Mouse (Mus musculus): ENCODE data around the gene Fbxw8.

Gene Fbxw8

DNA sequence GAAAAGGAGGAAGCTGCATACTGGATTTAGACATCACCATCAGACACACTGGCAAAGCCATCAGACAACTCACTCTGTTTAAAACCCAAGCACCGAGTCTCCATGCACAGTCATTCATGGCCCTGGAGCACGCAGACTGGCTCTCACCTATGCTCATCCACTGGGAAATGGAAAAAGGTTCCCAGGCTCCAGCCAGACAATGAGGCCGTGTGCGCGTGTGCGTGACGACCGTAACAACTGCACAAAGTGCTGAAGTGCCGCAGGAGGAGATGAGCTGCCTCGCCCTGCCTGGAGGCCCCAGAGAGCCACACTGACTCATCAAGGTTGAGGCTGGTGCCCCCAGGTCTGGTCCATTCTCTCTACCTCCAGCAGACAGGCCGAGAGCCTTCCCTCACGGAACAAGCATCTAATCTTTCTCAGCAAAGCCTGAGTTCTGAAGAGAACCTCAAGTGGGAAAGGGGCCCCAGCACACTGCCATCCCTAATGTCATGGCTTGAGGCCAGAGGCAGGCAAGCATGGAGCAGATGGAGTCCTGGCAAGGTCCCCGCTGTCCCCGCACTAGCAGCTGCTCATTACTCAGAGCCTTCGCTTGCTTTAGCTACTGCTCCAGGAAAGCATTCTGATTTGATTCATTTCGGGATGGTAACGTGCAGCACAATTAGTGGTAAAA lies 47.0 kb downstream of the Fbxw8 start:
- DNase-seq (ENCODE audit: low spot score): no peak

DNA sequence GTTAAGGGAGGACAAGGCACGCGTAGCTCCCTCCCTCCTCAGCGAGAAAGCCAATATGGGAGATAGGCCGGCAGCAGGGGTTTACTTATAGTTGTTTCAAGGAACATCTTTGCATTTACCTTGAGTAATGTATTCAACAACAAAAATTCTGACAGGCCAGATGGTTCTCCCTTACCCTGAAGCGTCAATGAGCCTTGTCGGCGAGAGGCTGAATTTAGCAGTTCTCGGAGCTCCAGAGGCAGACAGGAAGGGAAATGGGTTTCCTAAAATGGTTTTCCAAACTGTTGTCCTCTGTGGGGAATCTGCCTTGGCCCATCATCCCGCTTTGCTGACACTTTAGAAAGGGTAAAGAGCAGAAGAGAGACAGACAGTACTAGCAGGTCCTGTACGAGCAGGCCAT lies 48.6 kb downstream of the Fbxw8 start:
- DNase-seq (ENCODE audit: low spot score): no peak

DNA sequence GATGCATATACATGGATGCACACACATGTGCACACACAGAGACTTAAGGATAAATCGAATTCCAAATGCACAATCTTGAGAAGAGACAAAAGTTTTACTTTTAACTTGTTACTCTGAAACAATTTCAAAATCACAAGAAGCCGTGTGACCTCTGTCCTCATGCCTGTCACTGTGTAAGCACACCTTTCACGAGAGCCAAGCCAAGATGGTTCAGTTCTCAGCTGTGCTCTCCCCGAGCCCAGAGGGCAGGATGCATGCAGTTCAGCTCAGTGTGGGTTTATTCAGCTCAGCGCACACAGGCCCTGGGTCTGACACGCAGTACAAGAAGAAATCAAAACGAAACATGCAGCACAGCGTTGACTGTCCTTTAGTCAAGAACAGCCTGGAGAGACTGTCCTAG lies 49.7 kb downstream of the Fbxw8 start:
- DNase-seq (ENCODE audit: low spot score): no peak

DNA sequence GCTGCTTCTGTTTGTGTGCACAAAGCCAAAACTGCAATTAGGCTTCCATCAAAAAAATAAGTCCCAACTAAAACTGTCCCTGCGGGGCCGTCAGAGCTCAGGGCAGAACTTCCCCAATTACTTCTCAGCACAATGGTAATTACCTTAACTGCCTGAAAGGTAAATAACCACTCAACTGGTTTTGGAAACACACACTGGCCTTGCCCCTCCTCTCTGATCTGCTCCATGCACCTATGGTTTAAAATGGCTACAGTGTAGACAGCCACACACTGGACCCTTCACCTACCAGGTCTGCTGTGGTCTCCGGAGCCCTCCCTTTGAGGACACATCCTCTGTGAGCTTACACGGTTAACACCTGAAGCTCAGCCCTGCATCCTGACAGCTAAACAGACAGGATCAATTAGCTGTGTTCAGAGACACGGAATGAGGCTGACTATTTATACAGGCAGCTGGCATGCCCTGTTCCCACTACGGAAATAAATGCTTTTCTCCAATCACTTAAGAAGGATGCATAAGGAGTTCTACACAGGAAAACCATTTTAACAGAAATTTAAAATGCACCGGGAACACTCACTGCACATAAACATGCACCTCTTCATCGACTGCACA lies 55.3 kb downstream of the Fbxw8 start:
- DNase-seq (ENCODE audit: low spot score): no peak

DNA sequence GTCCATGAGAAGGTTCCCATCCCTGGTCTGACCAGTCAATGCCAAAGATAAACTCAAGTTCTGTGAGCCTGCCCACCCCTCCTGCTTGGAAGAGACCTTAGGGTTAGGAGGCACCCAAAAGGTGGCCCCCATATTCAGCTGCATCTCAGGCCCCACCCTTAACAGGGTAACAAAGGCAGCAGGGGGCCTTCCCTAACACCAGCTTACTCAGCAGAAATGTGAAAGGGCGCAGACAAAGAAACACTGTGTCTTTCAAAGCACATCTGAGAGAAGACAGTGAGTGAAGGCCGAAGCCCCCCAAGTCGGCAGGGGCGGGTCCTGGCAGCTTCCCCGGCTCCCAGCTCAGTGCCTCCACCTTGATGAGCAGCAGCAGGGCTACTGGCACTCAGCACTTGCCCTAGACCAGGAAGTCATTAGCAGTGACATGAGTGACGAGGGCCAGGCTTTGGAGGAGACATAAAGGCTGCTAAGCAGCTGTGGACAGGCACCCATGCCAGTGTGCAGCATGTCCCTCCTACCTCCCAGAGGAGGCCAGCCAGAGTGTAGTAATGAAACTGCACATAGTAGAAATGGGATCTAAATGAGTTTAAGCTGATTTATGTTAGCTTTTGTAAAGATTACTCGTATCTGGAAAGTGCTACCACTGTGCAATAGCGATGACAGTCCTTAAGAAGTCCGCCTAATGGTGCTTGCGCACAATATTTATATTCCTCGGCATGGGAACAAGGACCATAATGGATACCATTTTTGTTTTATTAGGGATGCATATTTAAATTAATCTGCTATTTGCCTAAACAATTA lies 56.0 kb downstream of the Fbxw8 start:
- DNase-seq (ENCODE audit: low spot score): no peak

DNA sequence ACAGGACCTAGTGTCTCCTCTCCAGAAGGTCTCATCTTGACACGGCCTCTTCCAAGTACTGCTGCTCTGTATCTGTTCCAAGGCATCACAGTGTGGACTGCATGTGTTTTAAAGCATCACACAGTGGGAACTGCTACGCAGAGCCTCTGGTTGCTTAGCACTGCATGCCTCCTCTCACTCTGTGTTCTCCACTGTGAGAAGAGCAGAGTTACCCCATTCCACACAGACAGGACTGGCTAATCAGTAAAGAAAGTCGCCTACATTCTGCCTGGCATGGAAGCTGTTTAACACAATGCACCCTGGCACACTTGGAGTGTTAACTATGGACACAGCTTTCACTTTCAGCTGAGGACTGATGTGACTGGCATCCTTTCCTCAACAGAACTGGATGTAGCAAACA lies 58.9 kb downstream of the Fbxw8 start:
- no peak for DNase-seq (ENCODE audit: low spot score)

DNA sequence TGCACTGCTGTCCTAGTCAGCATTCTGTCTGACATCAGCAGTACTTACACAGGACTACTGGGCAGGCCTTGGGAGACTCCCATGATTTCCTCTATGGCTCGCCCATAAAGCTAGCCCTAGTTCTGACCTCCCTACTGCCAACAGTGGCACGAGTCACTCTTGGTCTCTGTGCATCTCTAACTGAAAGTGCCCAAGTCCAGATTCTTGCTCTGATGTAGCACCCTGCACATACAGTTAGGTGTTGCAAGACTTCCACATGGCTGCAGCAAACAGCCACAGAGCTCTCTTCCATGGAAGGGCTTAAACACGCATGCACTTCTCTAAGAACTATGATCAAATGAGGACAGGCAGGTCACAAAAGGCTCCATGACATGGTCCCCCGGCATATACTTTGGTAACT lies 59.4 kb downstream of the Fbxw8 start:
- no peak for DNase-seq (ENCODE audit: low spot score)

DNA sequence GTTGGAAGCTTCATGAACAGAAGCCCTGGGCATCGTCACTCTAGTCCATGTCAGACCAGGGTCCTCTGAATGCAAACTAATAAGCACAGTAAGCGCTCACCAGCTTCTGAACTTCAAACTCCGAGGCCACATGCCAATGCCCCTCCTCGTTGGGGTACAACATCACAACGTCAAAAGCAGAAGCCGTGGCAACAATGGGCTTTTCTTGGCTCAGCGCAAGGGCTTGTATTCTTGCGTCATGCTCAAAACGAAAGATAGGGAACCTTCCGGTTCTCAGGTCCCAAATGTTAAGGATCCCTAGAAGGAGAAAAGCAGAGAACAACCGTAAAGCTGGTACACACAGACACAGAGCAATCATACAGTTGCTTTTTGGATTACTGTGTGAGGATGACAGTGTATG lies 59.8 kb downstream of the Fbxw8 start:
- no peak for DNase-seq (ENCODE audit: low spot score)

DNA sequence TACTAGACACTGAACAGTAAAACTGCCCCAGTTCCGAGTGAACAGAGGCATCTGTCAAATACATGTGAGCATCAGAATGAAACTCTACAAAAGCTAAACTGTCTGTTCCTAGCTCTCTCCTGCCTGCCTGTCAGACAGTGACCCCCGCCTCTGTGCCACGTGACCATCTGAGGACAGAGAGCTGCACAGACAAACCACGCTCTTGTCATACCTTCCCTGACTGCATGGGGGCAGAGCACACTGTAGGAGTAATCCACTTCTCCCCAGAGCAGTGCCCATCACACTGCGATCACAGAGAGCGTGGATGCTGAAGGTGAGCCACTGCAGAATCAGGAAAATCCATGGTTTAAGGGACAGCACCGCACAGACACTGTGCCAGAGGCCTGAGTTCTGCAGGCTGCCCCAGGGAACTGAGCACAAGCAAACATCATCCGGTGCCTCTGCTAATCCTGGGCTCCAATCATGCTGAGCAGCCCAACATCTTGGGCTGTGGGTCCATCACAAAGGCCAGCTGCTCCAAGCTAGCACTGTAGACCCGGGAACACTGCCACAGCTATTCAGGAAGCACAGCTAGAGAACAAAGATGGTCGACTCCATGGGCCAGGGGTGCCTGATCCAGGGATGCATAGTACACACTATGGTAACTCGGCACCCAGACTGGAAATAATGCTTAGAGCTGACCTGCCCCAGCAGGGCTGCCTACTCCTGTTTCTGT lies 61.8 kb downstream of the Fbxw8 start:
- DNase-seq (ENCODE audit: low spot score): no peak

DNA sequence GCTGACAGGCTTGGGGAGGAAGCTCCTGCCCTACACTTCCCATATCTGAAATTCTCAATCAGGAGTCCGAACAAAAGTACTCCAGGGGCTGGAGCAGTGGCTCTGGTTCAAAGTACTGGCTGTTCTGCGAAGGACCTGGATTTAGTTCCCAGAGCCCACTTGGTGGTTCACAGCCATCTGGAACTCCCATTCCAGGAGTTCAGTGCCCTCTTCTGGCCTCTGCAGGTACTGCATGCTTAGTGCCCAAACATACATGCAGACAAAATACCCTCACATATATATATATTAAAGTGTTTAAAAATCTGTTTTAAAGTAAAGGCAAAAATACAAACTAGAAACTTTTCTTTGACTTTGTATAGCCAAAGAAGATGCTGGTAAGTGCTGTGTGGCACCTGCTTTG lies 64.4 kb downstream of the Fbxw8 start:
- DNase-seq (ENCODE audit: low spot score): no peak

DNA sequence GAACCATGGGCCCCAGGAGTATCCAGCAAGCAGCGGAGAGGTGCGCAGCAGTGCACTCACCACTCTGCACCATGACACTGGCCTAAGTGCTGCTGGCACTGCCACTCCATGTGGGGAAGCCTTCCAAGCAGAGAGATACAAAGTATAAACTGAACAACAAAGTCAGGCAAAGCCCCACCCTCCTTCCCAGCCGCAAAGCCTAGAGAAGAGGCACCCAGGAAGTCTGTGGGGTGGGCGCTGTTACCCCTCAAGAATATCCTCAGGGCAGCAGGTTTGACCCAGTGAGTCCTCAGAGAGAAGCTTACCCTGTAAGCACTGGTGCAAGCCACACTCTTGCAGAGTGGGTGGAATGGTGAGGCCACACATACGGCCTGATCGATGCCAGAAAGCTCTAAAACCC lies 65.2 kb downstream of the Fbxw8 start:
- no peak for DNase-seq (ENCODE audit: low spot score)

DNA sequence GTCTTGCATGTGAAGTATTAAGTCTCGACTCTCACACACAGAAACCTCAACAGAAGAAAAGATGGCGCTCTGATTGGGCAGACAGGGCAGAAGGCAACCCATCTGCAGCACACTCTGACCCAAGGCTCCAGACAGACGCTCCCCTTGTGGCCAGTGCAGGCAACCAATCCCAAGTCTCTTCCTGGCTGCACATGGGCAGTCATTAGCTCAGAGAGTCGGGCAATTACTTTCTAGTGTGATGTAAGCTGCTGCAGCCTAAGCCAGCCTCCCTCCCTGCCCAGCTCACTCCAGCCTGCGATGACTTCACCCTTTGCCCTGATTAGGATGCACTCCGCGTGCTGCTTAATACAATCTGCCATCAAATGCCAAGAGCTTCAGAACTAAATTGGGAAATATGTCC lies 66.2 kb downstream of the Fbxw8 start:
- DNase-seq (ENCODE audit: low spot score): peak; percentile 58

DNA sequence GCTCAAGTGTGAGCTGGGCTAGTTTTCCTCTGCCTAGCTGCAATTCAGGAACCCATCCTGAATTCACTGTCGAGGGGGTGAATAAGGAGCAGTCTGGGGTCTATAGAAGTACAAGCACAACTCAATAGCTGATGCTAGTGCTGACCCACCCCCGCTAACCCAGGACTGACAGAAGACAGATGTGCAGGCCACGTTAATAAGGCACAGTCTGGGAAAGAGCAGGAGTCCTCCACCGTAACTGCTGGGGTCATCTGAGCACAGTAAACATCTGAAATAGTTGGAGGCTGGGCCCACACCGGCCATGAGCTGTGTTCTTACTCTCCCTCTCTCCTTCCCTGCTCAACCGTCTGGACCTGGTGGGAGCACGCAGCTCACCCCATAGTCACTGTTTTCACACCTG lies 68.3 kb downstream of the Fbxw8 start:
- DNase-seq (ENCODE audit: low spot score): no peak

DNA sequence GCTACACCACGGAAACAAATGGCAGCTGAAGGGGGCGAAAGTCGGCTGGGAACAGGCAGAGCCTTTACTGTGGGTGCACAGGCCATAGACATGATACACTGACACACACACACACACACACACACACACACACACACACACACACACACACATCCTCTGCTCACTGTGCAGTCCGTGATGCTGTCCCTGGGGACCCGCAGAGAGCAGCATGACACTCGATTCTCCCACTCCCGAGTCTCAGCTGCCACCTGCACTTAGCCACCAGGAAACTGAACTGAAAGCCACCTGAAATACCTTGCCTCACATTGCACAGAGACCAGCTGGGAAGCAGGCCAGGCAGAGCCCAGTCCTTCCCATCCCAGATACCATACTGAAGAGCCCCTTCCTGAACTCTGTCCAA lies 70.0 kb downstream of the Fbxw8 start:
- DNase-seq (ENCODE audit: low spot score): no peak

DNA sequence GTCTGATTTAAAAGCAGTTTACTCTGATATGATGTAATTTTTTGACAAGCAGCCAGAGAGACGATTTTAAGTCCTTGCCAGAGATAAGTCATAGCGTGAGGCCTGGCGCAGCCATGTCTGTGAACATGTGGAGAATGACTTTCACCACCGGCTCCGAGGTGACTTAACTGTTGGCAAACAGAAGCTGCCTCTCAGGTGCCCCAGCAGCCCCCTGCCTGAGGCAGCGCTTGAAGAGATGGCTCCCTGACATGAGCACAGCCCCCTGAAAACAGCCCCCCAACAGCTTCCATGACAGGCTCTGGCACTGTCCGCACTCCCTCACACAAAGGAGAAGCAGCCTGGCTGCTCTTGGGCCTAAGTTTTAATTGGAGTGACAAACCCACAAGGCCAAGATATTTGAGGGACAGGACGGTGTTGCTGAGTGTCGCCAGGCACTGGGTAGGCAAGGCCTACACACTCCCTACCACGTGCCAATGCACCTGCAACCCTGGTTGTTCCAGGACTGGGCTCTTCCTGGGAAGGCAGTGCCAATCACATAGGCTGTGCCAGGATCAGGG lies 71.0 kb downstream of the Fbxw8 start:
- DNase-seq (ENCODE audit: low spot score): no peak

DNA sequence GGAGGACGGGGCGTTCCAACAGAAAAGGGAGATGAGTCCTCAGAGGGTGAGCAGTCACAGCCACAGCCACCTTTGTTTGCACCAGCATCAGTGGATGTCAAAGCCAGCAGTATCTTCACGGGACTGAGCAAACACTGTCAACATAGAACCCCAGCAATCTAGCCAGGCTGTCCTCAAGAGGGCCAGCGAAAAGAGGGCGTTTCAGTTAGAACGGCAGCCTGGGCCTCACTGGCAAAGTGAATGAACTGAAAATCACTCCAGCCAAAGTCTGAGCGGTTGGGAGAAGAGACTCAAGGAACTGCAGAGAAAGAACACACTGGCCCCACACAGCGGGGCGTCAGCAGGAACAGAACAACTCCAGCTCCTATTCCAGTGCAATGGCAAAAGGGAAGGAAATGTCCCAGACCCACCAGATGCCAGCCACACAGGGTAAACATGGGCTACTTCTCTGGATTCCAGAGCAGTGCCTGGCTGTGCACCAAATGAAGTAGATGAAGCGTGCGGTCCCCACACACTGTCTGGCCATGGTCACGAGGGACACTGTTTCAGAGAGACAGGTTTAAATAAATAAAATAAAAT lies 72.1 kb downstream of the Fbxw8 start:
- DNase-seq (ENCODE audit: low spot score): no peak

DNA sequence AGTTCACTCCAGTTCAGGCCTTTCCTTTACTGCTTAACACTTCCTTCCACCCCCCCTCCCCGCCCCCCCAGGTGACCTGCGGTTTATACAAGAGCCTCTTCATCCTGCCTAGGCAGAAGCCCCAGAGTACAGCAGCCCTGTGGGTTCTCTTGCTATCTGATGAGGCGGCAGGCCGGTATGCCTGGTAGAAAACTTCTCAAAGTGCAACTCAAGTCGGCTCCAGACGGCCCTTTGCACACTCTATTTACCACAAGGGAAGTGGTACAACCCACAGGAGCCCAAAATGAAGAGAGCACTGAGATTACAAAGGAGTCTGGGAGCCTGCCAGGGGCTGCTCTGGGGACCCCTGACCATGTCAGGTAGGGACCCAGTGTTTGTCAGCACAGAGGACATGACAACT lies 73.3 kb downstream of the Fbxw8 start:
- DNase-seq (ENCODE audit: low spot score): no peak

DNA sequence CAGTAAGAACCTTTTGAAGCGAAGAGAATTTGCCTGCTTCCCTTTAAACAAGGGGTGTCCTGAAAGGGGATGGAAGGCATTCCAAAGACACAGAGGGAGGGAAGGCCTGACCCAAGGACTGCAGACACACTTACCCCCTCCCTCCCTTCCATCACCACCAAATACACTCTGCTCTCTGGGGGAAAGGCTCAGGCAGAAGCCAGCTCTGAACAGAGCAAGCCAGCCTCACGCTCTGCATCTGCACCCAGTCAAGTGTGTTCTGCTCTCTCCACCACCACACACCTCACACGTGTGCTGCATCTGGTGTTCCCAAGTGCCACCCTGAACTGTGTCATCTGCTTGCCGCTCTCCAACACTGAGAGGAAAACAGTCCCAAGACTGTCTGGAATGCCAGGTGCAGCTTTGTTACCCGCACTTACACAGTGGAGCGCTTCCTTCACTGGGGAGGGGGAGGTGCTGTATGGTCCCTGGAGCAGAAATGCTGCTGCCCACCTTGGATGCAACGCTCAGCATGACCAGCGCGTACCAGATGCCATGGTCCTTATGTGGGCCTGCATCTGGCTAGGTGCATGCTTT lies 73.8 kb downstream of the Fbxw8 start:
- DNase-seq (ENCODE audit: low spot score): no peak

DNA sequence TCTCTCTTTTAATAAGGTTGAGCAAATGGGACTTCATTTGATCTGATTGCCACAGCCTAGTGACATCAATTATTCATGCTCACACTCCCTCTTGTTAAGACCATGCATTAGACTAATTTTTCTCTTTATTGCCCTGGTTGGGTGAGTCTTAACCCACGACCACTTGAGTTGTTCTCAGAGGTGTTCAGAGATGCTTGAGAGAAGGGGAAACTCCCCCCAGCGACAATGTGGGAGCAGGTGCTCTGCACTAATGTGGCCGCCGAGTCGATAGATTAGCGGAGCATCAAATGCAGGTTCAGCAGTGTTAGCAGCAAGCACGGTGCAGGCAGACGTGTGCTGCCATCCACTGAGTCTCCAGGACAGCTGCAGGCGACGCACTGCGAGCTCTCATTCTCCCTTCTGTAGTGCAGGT lies 75.4 kb downstream of the Fbxw8 start:
- no peak for DNase-seq (ENCODE audit: low spot score)

DNA sequence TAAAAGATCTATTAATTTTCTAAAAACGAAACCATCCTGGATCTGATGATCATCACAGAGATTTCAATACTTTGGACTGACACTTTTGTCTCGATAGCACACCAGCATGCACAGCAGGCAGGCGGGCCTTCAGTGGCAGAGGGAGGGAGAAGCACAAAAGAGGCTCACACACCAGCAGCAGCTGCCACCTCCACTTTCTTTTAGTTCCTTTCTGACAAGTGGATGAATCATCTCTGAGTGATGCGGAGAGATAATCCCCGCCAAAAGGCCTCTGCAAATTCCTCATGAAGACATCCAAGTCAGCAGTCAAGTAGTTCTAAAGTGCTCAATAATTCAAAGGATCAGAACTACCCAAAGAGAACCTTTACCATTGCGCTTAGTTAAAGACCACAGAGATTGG lies 75.9 kb downstream of the Fbxw8 start:
- no peak for DNase-seq (ENCODE audit: low spot score)

DNA sequence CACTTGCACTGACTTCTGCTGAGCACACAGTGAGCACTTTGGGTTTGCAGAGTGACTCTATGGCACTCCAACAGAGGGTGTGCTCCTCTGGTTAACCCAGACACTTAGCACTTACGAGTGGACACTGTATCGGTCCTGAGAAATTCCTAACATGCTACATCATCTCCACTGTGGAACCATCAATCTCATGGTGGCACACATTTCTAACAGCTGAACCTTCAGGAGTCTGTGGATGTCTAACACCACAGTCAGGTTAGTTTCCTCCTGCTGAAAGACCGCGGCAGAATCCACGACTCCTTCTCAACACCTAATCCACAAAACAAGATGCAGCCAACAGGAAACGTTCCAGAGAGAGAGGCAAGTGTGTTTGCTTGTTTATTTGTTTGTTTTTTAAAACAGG lies 76.7 kb downstream of the Fbxw8 start:
- DNase-seq (ENCODE audit: low spot score): no peak
